Mouse (Mus musculus): ENCODE measurements around the gene Stard9. TPM values are rescaled to one million over a fixed set of nuclear protein-coding genes. Genes with fewer than 3 reads are reported as not detected.
"Not testable (repeated sequence)": the region's sequence is repeated elsewhere in the genome, so short reads cannot be mapped to it uniquely, and the experiment has no call there.

Gene Stard9
- total and polyA plus RNA-seq, 3 experiments, result 0.54 to 12.3 (median 3.7) TPM

DNA sequence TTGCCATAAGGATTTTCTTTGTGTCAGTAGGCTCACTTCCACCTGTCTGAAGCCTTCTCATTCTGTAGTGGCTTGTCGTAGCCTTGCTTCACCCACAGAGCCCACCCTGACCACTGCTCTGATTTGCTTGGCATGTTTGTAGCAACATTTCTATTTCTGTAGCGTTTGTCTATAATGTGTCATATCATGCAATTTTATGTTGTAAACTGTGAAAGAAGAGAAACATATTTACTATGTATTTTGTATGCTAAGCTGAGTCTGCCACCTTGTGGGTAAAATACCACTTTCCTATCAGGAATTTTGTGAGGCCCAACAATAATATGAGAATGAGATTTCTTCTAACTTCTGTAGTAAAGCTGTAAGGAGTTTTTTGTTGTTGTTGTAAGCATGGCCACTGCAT lies 41.3 kb downstream of the Stard9 start:
- ATAC-seq (ENCODE audit: extremely low read depth, insufficient number of reproducible peaks, low FRiP score, poor library complexity, severe bottlenecking), result no peak

DNA sequence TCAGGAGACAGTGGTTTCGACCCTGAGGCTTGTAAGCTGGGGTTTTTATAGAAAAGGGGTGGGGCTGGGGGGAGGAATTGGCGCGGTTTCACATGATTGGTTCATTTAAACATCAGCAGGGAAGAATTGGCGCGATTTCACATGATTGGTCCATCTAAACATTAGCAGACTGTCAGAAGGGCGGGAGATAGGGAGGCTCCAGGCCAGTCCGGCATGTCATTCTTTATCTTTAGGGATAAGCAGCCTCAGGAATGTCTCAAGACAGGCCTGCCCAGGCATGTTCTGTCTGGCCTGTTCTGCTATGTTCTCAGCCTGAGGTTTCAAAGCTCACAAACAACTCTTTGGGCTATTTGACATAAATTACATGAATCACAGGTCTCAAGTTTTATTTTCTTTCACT lies 52.2 kb downstream of the Stard9 start:
- H3K4me1 ChIP-seq (ENCODE audit: insufficient read depth, low read depth, low read length); H3K36me3 ChIP-seq (replicated peaks); H3K4me3 ChIP-seq (ENCODE audit: low read depth, low read length); DNase-seq (ENCODE audit: low spot score); H3K9me3 ChIP-seq (replicated peaks); ATAC-seq (ENCODE audit: extremely low read depth, insufficient number of reproducible peaks, low FRiP score, poor library complexity, severe bottlenecking): not testable (repeated sequence)
- H3K27me3 ChIP-seq (ENCODE audit: insufficient read depth, low read length), result peaks cover 17% of the 10 kb centered on the region

More for the DNA sequence above, 41.3 kb downstream of the Stard9 start:
- no peak for DNase-seq (ENCODE audit: low spot score)
- peaks cover 3% of the 10 kb centered on the region; the same call in 1 of the 2 replicates for H3K4me1 ChIP-seq (ENCODE audit: insufficient read depth, low read depth, low read length)
- H3K36me3 ChIP-seq (replicated peaks), result peaks cover 2% of the 10 kb centered on the region
- H3K9me3 ChIP-seq (replicated peaks), result no peaks in the 10 kb centered on the region
- H3K4me3 ChIP-seq (ENCODE audit: low read depth, low read length), result no peak overlapping the region
- no peak for TF ChIP-seq POLR2AphosphoS5 (IDR thresholded peaks at IDR 0.05; ENCODE audit: insufficient replicate concordance, low read depth, low read length)
- no peak for TF ChIP-seq GATA2 (IDR thresholded peaks at IDR 0.05; ENCODE audit: borderline replicate concordance, low read depth, low read length)
- no peak for TF ChIP-seq TAL1 (conservative IDR thresholded peaks at IDR 0.05; ENCODE audit: low read depth, low read length)
- TF ChIP-seq GATA1 (IDR thresholded peaks at IDR 0.05; ENCODE audit: borderline replicate concordance, low read length), result no peak
- no peak for TF ChIP-seq CTCF (IDR thresholded peaks at IDR 0.05; ENCODE audit: low read depth, low read length)
- H3K27me3 ChIP-seq (ENCODE audit: insufficient read depth, low read length), result peaks cover 10% of the 10 kb centered on the region; the same call in 1 of the 2 replicates

DNA sequence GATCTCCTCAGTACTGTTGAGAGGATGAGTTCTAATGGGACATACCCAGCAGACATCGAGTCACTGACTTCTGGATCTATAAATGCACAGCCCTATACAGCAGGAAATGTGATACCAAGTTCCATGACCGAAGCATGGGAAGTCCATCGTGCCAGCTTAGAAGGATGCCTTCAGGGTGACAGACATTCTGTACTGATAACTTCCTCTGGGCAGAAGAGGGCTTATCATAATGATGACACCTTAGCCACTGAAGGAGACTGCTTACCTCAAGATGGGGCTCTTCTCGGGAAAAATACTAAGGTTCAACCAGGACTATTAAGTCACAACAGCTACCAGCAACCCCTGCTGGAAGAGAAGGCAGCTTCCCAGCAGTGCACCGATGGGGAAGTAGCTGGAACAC lies 68.8 kb downstream of the Stard9 start:
- Histone ChIP-seq H3K36me3 (replicated peaks) (peaks cover 5% of the 10 kb centered on the region), H3K9me3 (replicated peaks) (no peaks in the 10 kb centered on the region), H3K4me3 (ENCODE audit: low read depth, low read length) (no peak overlapping the region), H3K4me1 (ENCODE audit: insufficient read depth, low read depth, low read length) (peaks cover 10% of the 10 kb centered on the region), H3K27me3 (ENCODE audit: insufficient read depth, low read length) (peaks cover 74% of the 10 kb centered on the region)
- ATAC-seq (ENCODE audit: extremely low read depth, insufficient number of reproducible peaks, low FRiP score, poor library complexity, severe bottlenecking) (no peak), DNase-seq (ENCODE audit: low spot score) (no peak)
- TF ChIP-seq POLR2AphosphoS5 (IDR thresholded peaks at IDR 0.05; ENCODE audit: insufficient replicate concordance, low read depth, low read length) (no peak), CTCF (IDR thresholded peaks at IDR 0.05; ENCODE audit: low read depth, low read length) (no peak), GATA1 (IDR thresholded peaks at IDR 0.05; ENCODE audit: borderline replicate concordance, low read length) (no peak), TAL1 (conservative IDR thresholded peaks at IDR 0.05; ENCODE audit: low read depth, low read length) (peak; percentile 36; the same call in 1 of the 2 replicates), GATA2 (IDR thresholded peaks at IDR 0.05; ENCODE audit: borderline replicate concordance, low read depth, low read length) (no peak)

DNA sequence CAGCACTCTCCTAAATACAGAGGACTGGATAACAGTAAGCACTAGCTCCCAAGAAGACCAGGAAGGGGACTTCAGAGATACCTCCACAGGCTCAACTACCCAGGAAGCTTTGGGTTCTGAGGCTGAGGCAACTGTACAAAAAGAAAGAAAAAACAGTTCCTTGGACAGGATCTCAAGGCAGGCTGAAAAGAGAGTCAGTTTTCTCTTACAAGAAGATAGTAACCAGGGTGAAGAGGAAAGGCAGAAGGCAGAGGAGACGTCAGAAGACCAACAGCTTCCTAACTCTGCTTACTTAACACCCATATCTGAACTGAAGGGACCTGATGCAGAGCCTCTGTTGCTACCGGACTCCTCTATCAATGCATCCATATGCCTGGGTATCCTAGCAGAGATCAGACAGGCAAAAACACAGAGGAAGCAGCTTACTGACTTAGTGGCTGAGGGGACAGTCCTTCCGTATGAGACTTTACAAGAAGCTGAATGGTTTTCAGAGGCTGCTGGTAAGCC lies 71.5 kb downstream of the Stard9 start:
- Histone ChIP-seq H3K9me3 (replicated peaks) (no peaks in the 10 kb centered on the region), H3K4me3 (ENCODE audit: low read depth, low read length) (no peak overlapping the region), H3K27me3 (ENCODE audit: insufficient read depth, low read length) (peaks cover 84% of the 10 kb centered on the region), H3K4me1 (ENCODE audit: insufficient read depth, low read depth, low read length) (peaks cover 10% of the 10 kb centered on the region), H3K36me3 (replicated peaks) (no peaks in the 10 kb centered on the region)
- no peak for ATAC-seq (ENCODE audit: extremely low read depth, insufficient number of reproducible peaks, low FRiP score, poor library complexity, severe bottlenecking)
- no peak for DNase-seq (ENCODE audit: low spot score)
- TF ChIP-seq TAL1 (conservative IDR thresholded peaks at IDR 0.05; ENCODE audit: low read depth, low read length) (no peak), POLR2AphosphoS5 (IDR thresholded peaks at IDR 0.05; ENCODE audit: insufficient replicate concordance, low read depth, low read length) (no peak), GATA2 (IDR thresholded peaks at IDR 0.05; ENCODE audit: borderline replicate concordance, low read depth, low read length) (no peak), GATA1 (IDR thresholded peaks at IDR 0.05; ENCODE audit: borderline replicate concordance, low read length) (no peak), CTCF (IDR thresholded peaks at IDR 0.05; ENCODE audit: low read depth, low read length) (no peak)

DNA sequence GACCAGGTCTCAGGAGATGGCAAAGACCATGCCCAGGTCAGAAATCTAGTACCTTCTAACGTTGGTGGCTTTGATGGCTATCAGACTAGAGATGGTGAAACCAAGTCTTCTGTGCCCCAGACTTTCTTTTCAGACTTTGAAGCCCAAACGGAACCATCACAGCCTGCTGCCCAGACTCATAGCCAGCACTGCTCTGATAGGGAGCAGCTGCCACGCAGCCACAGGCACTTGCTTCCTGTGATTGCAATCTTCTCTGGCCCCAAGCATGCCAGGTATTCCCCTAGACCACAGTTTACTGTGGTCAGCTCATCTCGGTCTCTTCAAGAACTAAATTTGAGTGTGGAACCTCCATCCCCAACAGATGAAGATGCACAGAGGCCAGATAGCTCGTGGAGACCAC lies 73.8 kb downstream of the Stard9 start:
- DNase-seq (ENCODE audit: low spot score) (no peak), ATAC-seq (ENCODE audit: extremely low read depth, insufficient number of reproducible peaks, low FRiP score, poor library complexity, severe bottlenecking) (no peak)
- Histone ChIP-seq H3K4me3 (ENCODE audit: low read depth, low read length) (no peak overlapping the region), H3K4me1 (ENCODE audit: insufficient read depth, low read depth, low read length) (peaks cover 8% of the 10 kb centered on the region), H3K27me3 (ENCODE audit: insufficient read depth, low read length) (peaks cover 81% of the 10 kb centered on the region), H3K36me3 (replicated peaks) (no peaks in the 10 kb centered on the region), H3K9me3 (replicated peaks) (no peaks in the 10 kb centered on the region)
- no peak for TF ChIP-seq GATA2 (IDR thresholded peaks at IDR 0.05; ENCODE audit: borderline replicate concordance, low read depth, low read length)
- no peak for TF ChIP-seq CTCF (IDR thresholded peaks at IDR 0.05; ENCODE audit: low read depth, low read length)
- no peak for TF ChIP-seq TAL1 (conservative IDR thresholded peaks at IDR 0.05; ENCODE audit: low read depth, low read length)

DNA sequence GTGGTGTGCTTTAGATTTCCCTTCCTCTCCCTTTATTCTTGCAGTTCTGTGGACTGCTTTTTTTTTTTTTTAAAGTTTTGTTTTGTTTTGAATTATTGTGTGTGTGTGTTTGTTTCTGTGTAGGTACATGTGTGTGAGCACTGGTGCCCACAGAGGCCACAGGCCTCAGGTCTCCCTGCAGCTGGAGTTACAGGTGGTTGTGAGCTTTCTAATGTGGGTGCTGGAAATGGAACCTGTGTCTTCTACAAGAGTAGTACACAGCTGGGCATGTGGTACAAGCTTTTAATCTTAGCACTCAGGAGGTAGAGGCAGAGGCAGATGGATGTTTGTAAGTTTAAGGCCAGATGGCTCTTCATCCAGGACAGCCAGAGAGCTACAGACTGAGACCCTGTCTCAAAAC lies 78.1 kb downstream of the Stard9 start:
- no peaks in the 10 kb centered on the region for H3K9me3 ChIP-seq (replicated peaks)
- peaks cover 38% of the 10 kb centered on the region for H3K27me3 ChIP-seq (ENCODE audit: insufficient read depth, low read length)
- DNase-seq (ENCODE audit: low spot score), result no peak
- ATAC-seq (ENCODE audit: extremely low read depth, insufficient number of reproducible peaks, low FRiP score, poor library complexity, severe bottlenecking), result no peak
- H3K36me3 ChIP-seq (replicated peaks), result peaks cover 19% of the 10 kb centered on the region
- TF ChIP-seq POLR2AphosphoS5 (IDR thresholded peaks at IDR 0.05; ENCODE audit: insufficient replicate concordance, low read depth, low read length), result no peak
- peaks cover 21% of the 10 kb centered on the region for H3K4me1 ChIP-seq (ENCODE audit: insufficient read depth, low read depth, low read length)
- no peak overlapping the region for H3K4me3 ChIP-seq (ENCODE audit: low read depth, low read length)

DNA sequence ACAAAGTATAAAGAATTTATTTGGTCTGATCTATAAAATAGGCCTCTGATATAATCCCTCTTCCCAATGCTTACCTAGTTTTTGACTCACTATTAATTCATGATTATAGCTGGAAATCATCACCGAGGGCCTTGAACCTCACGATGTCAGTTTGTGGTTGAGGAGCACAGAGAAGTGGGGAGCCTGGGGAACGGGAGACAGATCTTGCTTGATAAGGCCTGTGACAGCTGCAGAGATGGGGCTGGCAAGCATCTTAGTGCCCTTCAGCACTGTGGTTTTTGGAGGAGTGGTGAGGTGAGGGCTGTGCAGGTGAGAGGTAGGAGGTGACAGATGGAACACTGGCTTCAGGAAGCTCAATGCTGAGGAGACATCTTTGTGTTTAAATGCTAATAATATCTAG lies 81.2 kb downstream of the Stard9 start:
- Histone ChIP-seq H3K27me3 (ENCODE audit: insufficient read depth, low read length) (peaks cover 14% of the 10 kb centered on the region), H3K4me3 (ENCODE audit: low read depth, low read length) (no peak overlapping the region; the same call in 1 of the 2 replicates), H3K36me3 (replicated peaks) (peaks cover 50% of the 10 kb centered on the region), H3K9me3 (replicated peaks) (no peaks in the 10 kb centered on the region), H3K4me1 (ENCODE audit: insufficient read depth, low read depth, low read length) (peaks cover 23% of the 10 kb centered on the region)
- DNase-seq (ENCODE audit: low spot score), result no peak
- ATAC-seq (ENCODE audit: extremely low read depth, insufficient number of reproducible peaks, low FRiP score, poor library complexity, severe bottlenecking), result no peak
- no peak for TF ChIP-seq GATA1 (IDR thresholded peaks at IDR 0.05; ENCODE audit: borderline replicate concordance, low read length)
- TF ChIP-seq TAL1 (conservative IDR thresholded peaks at IDR 0.05; ENCODE audit: low read depth, low read length), result no peak

All from G1E (cell line).